Mouse (Mus musculus) naive thymus-derived CD4-positive, alpha-beta T cell, adult 5 months (primary cell): Measurements from ENCODE around the gene Slc29a4. TPM values are rescaled to one million over a fixed set of nuclear protein-coding genes. Genes with fewer than 3 reads are reported as not detected.

Source experiments
- polyA plus RNA-seq: library from polyadenylated mRNA; unstranded; fragments of 100-300 nt; shearing (Covaris generic); gene quantifications from one replicate; pipeline ENCODE4 v1.2.1, GENCODE M21; 2017

The Slc29a4 gene
- polyA plus RNA-seq, result 0.58 TPM

GRCm38 (mm10) chr5:142692248-142692647, at the start of gene Slc29a4:
Slc29a4 (plus strand) TSS chr5:142692512.

Other genes with a start within 250 kb of the Slc29a4 start
- 20.2 TPM for gene Ap5z1, start 228.6 kb upstream of the Slc29a4 start, polyA plus RNA-seq
- not detected for gene Papolb, start 162.4 kb upstream of the Slc29a4 start, polyA plus RNA-seq
- gene Radil, start 141.4 kb upstream of the Slc29a4 start, polyA plus RNA-seq, result not detected
- not detected for gene Mmd2, start 83.7 kb upstream of the Slc29a4 start, polyA plus RNA-seq
- gene Wipi2, start 64.8 kb upstream of the Slc29a4 start, polyA plus RNA-seq, result 78.4 TPM
- 43.8 TPM for gene Tnrc18, start 125.2 kb downstream of the Slc29a4 start, polyA plus RNA-seq
- gene Fbxl18, start 202.9 kb downstream of the Slc29a4 start, polyA plus RNA-seq, result 2.1 TPM
- gene Actb, start 214.2 kb downstream of the Slc29a4 start, polyA plus RNA-seq, result 2,502 TPM